Mouse (Mus musculus) limb, embryonic 15.5 days (tissue): ENCODE measurements around the gene Ror1. TPM values are rescaled to one million over a fixed set of nuclear protein-coding genes. Genes with fewer than 3 reads are reported as not detected.
A peak's percentile ranks its signal among the peaks of the same experiment; 100 is the strongest.

Experiments
- ATAC-seq: fragments of 200-750 bp; cut with Nextera tagmentation; 2 replicates; pipeline ENCODE4 v1.8.0; 2017; ENCODE audit warnings: low read depth, moderate TSS enrichment; ENCODE audit not compliant: insufficient number of reproducible peaks, low FRiP score, low TSS enrichment
- H3K27ac ChIP-seq: fragments of 300-500 bp; sonication (generic); 2 replicates; pipeline ENCODE4 v1.5.1; 2015; ENCODE audit warnings: moderate library complexity, mild to moderate bottlenecking, inconsistent platforms
- H3K27me3 ChIP-seq: fragments of 300-500 bp; sonication (generic); 2 replicates; pipeline ENCODE4 v1.6.1; 2015; ENCODE audit warnings: inconsistent platforms
- H3K36me3 ChIP-seq: fragments of 300-500 bp; sonication (generic); 2 replicates; pipeline ENCODE4 v1.6.1; 2015; ENCODE audit warnings: inconsistent platforms
- H3K4me1 ChIP-seq: fragments of 300-500 bp; sonication (generic); 2 replicates; pipeline ENCODE4 v1.6.1; 2015; ENCODE audit warnings: inconsistent platforms
- H3K4me2 ChIP-seq: fragments of 300-500 bp; sonication (generic); 2 replicates; pipeline ENCODE4 v1.6.1; 2015; ENCODE audit warnings: mild to moderate bottlenecking, inconsistent platforms
- H3K4me3 ChIP-seq: fragments of 300-500 bp; sonication (generic); 2 replicates; pipeline ENCODE4 v1.5.1; 2015; ENCODE audit warnings: mild to moderate bottlenecking, inconsistent platforms
- H3K9ac ChIP-seq: fragments of 300-500 bp; sonication (generic); 2 replicates; pipeline ENCODE4 v1.6.1; 2015; ENCODE audit warnings: inconsistent platforms
- H3K9me3 ChIP-seq: fragments of 300-500 bp; sonication (generic); 2 replicates; pipeline ENCODE4 v1.6.1; 2016; ENCODE audit warnings: inconsistent platforms
- WGBS: fragments of 180-500 bp; shearing (Covaris S2); methylation state at CpG from one replicate; pipeline ENCODE4 v1.1.7; 2015; 5-methylcytosine and 5-hydroxymethylcytosine counted together
- polyA plus RNA-seq: library from polyadenylated mRNA; unstranded; fragments of >200 nt; fragmentation: Nextera tagmentation; extraction: Ambion mirVana; gene quantifications from 2 replicates; pipeline ENCODE4 v1.2.1, GENCODE M21; 2015

Gene Ror1
- polyA plus RNA-seq, 1 experiment from 2014 or later, result 9.5 TPM

DNA sequence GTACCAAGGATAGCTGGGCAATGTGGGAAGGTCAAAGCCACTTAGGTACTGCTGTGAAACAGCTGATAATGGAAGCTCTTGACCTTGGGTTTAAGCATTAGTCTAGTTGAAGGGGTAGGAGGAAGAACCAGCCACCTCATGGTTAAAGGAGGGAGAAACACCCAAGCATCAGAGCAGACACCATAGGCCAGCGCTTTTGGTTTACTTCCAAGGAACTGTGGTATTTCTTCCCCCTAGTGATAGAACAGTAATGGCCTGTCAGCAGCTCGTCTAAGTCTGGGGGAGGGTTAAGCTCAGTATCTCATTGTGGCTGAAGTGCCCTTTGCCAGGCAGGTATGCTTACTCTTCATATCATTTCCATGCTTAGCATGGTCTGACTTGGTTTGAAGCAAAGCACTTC lies 102.7 kb downstream of the Ror1 start:
- Histone ChIP-seq H3K27me3 (no peaks in the 10 kb centered on the region), H3K4me3 (no peak overlapping the region), H3K4me1 (no peaks in the 10 kb centered on the region), H3K27ac (no peak overlapping the region), H3K36me3 (no peaks in the 10 kb centered on the region), H3K4me2 (no peak overlapping the region), H3K9me3 (no peaks in the 10 kb centered on the region), H3K9ac (no peak overlapping the region)
- ATAC-seq, result no peak
- 67% methylated on average over 2 of the region's 2 CpGs for WGBS

DNA sequence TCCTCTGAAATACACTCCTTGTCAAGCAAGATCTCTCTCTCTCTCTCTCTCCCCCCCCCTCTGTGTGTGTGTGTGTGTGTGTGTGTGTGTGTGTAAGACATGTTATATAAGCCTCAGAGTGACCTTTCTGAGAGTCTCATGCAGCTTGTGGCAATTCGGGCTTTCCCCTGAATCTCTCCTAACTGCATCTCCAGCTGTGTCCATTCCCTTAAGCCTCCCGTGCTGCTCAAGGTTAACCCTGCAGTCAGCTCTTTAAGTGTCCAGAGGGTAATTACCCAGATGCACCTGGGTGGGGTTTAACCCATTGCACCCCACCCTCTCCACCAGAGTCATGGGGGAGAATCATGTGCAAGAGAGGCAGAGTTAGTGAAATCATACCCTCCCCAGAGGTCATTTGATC lies 105.7 kb downstream of the Ror1 start:
- Histone ChIP-seq H3K4me2 (no peak overlapping the region), H3K27me3 (no peaks in the 10 kb centered on the region), H3K27ac (no peak overlapping the region), H3K4me3 (no peak overlapping the region), H3K9me3 (no peaks in the 10 kb centered on the region), H3K4me1 (peaks cover 10% of the 10 kb centered on the region), H3K36me3 (no peaks in the 10 kb centered on the region), H3K9ac (no peak overlapping the region)
- WGBS, result 18% methylated on average over 2 of the region's 2 CpGs
- no peak for ATAC-seq

DNA sequence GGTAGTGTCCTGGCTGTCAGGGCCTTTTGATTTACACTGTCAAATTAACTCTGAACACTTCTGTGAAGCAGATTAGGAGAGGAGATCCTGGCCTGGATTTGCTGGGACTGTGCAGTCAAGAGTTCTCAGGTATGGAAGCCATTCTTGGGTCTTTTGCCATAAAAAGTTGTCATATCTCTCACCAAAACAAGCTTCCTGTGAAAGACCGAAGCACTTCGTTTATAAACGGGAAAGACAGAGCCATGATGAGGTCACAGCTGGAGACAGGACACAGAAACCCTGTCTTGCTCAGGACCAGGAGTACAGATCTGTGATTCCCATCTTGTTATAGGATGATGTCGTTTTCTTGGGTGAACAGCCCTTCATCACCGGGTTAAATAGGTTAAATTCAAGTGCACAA lies 107.5 kb downstream of the Ror1 start:
- Histone ChIP-seq H3K9ac (no peak overlapping the region), H3K9me3 (no peaks in the 10 kb centered on the region), H3K36me3 (no peaks in the 10 kb centered on the region), H3K4me3 (no peak overlapping the region), H3K4me2 (no peak overlapping the region), H3K27ac (no peak overlapping the region), H3K4me1 (peaks cover 10% of the 10 kb centered on the region), H3K27me3 (peaks cover 3% of the 10 kb centered on the region; the same call in 1 of the 2 replicates)
- no peak for ATAC-seq
- 51% methylated on average over 5 of the region's 5 CpGs for whole genome bisulfite sequencing

DNA sequence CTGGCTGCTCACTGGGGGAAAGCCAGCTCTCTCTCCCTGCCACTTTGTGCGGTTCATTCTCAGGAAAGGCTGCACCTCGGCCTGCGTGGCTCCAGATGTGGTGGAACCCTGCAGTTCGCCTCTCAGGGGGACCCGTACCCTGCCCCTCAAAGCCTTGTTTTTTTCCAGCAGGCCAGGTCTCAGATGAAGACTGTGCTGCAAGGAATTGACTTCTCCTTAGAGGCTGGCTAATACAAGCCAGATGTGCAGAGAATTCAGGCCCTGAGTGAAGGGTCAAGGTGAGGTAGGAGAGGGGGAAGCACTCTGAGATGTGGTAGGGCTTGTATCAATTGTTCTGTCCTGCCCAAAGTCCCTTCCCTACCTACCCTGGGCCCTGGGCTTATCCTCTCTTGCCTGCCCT lies 108.1 kb downstream of the Ror1 start:
- Histone ChIP-seq H3K9me3 (no peaks in the 10 kb centered on the region), H3K27me3 (peaks cover 3% of the 10 kb centered on the region; the same call in 1 of the 2 replicates), H3K27ac (no peak overlapping the region), H3K36me3 (no peaks in the 10 kb centered on the region), H3K9ac (no peak overlapping the region), H3K4me3 (no peak overlapping the region), H3K4me2 (no peak overlapping the region), H3K4me1 (peaks cover 10% of the 10 kb centered on the region)
- 31% methylated on average over 5 of the region's 5 CpGs for WGBS
- ATAC-seq, result no peak

DNA sequence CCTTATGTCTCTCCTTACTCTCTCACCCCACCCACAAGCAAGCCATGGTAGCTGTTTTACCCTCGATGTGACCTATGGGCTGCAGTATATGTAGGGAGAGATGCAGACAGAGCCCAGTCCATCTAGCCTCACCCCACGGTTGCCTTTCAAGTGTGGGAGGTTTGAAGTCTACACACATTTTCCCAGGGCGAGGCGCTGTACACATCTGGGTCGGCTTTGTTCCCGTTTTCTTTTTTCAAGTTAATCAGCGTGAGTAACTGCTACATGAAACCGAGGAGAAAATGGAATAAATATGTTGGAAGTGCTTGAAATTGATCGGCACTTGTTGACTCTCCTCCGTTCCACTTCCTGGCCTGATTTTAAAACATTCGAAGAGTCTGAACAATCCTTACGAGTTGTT lies 108.8 kb downstream of the Ror1 start:
- Histone ChIP-seq H3K27me3 (peaks cover 3% of the 10 kb centered on the region; the same call in 1 of the 2 replicates), H3K27ac (no peak overlapping the region), H3K4me1 (peaks cover 10% of the 10 kb centered on the region), H3K4me2 (no peak overlapping the region), H3K36me3 (no peaks in the 10 kb centered on the region), H3K9ac (no peak overlapping the region), H3K4me3 (no peak overlapping the region), H3K9me3 (no peaks in the 10 kb centered on the region)
- WGBS, result 41% methylated on average over 12 of the region's 12 CpGs
- no peak for ATAC-seq

DNA sequence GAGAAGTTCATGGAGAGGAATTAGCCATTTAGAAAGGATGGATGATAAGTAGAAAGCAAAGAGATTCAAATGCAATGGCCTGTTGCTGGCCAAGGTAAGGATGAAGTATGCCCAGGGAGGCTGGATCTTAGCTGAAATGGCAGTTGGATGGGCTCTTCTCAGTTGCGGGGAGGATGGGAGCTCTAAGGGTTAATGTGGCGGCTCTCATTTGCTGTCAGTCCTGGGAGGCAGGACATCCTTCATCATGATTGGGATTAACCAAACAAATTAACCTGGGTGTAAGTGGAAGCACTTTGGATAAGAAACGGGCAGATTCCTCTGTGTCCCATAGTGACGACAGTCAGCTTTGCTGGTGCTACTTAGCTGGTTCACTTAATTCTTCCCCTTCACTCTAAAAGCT lies 112.5 kb downstream of the Ror1 start:
- H3K27me3 ChIP-seq, result peaks cover 3% of the 10 kb centered on the region; the same call in 1 of the 2 replicates
- H3K9ac ChIP-seq, result no peak overlapping the region
- no peak overlapping the region for H3K4me2 ChIP-seq
- H3K4me3 ChIP-seq, result no peak overlapping the region
- ATAC-seq, result no peak
- H3K9me3 ChIP-seq, result no peaks in the 10 kb centered on the region
- H3K4me1 ChIP-seq, result peaks cover 10% of the 10 kb centered on the region
- no peaks in the 10 kb centered on the region for H3K36me3 ChIP-seq
- H3K27ac ChIP-seq, result no peak overlapping the region
- WGBS, result 75% methylated on average over 4 of the region's 4 CpGs

DNA sequence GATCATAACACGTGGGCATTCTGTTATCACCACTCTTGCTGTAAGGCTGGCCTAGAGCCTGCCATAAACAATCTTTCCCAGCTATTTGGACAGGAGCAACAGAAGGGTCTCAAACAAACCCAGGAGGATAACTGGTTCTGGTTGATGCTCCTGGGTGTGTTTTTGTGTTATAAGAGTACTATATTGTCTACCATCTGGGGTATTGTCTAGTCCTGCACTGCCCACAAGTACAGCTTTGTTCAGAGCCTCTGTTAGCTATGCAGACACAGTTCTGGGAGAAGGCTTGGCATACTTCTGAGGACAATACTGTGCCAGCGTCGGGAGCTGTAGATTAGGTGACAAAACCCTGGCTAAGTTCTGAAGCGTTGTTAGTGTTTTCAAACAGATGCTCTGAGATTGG lies 113.5 kb downstream of the Ror1 start:
- no peak overlapping the region for H3K4me2 ChIP-seq
- H3K4me3 ChIP-seq, result no peak overlapping the region
- no peaks in the 10 kb centered on the region for H3K9me3 ChIP-seq
- H3K27me3 ChIP-seq, result peaks cover 3% of the 10 kb centered on the region; the same call in 1 of the 2 replicates
- H3K27ac ChIP-seq, result no peak overlapping the region
- WGBS, result 75% methylated on average over 4 of the region's 4 CpGs
- H3K9ac ChIP-seq, result no peak overlapping the region
- peaks cover 8% of the 10 kb centered on the region; the same call in 1 of the 2 replicates for H3K4me1 ChIP-seq
- H3K36me3 ChIP-seq, result no peaks in the 10 kb centered on the region
- ATAC-seq, result no peak

DNA sequence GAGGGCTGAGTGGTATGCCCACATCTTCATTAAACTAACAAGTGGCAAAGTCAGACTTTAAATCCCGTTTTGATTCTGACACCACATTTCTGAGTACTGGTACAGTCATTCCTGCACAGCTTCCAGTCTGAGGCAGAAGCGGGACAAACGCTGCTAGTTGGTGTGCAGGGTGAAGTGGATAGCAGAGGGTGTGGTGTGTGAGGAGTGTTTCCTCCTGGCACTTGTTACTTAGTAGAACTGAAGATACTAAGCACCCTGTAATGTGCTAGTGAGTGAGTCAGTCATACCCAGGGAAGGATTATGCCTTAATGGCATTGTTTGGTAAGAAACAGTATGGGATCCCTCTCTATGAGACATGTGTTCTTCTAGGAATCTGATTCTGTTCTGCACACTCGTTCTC lies 115.7 kb downstream of the Ror1 start:
- 73% methylated on average over 4 of the region's 4 CpGs for WGBS
- Histone ChIP-seq H3K4me1 (peaks cover 8% of the 10 kb centered on the region), H3K4me2 (no peak overlapping the region), H3K27me3 (peaks cover 3% of the 10 kb centered on the region; the same call in 1 of the 2 replicates), H3K9me3 (no peaks in the 10 kb centered on the region), H3K27ac (no peak overlapping the region), H3K4me3 (no peak overlapping the region), H3K9ac (no peak overlapping the region), H3K36me3 (no peaks in the 10 kb centered on the region)
- ATAC-seq, result no peak

DNA sequence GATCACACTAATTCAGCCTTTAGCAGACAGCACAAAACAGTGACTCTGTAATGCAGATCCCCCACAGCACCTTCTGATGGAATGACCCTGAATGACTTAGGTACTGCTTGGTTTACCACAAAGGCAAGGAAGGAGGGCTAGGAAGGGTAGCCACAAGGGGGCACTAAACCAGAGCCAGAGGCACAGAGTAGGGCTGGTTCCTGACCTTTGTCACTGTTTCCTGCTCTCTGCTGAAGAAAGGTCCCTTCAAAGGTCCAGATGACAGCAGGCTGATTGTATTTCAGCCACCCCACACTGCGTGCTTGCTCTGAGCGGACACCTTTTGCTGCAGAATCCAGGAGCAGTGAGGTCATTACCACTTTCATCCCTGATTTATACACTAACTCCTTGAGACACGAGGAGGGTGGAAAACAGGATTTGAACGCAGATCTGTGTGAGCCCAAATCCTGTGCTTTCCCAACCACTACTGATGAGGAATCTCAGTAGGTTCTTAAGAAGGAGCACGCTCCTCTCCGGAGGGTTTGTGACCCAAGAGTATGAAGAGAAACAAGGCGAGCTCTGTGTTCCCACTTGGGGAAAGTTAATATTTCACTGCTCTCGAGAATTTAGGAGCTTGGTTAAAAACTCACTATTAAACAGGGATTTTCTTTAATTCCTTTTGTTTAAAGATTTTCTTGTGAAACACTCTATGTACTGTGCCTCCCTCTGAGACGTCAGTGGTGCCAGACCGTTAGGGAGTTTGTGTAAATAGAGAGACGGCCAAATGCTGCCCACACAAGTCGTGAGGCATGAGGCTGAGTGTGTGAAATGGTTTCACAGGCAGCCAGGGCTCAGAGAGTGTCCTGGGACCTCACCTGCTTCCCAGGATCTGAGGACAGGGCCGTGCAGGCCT lies 119.0 kb downstream of the Ror1 start:
- 0 out of 2 replicates have a peak, but pooled peaks have one; percentile 52 for ATAC-seq
- no peak overlapping the region for H3K9ac ChIP-seq
- 50% methylated on average over 13 of the region's 13 CpGs for WGBS

DNA sequence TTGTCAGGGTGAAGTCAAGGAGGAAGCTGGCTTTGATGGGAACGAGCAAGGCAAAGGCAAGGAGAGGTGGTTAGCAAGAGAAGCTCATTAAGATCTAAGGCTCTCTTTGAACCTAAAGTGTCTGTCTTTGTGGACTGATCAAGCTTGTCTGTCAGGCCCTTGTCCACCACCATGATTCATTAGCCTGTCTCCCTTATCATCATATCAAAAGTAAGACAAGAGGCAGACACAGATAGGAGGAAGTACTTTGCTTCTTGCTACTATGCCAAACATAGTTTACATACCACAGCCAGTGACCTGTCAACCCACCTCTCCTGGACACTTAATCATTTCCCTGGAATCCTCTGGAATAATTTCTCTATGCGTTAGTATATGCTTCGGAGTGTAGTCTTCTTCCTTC lies 121.0 kb downstream of the Ror1 start:
- H3K4me2 ChIP-seq, result no peak overlapping the region
- no peak overlapping the region for H3K27ac ChIP-seq
- peaks cover 5% of the 10 kb centered on the region; the same call in 1 of the 2 replicates for H3K27me3 ChIP-seq
- 54% methylated on average over 3 of the region's 3 CpGs for WGBS
- H3K4me1 ChIP-seq, result peaks cover 8% of the 10 kb centered on the region
- no peak overlapping the region for H3K4me3 ChIP-seq
- ATAC-seq, result no peak
- no peaks in the 10 kb centered on the region for H3K36me3 ChIP-seq
- H3K9ac ChIP-seq, result no peak overlapping the region
- H3K9me3 ChIP-seq, result no peaks in the 10 kb centered on the region

More for the DNA sequence above, 119.0 kb downstream of the Ror1 start:
- no peaks in the 10 kb centered on the region for H3K36me3 ChIP-seq
- peaks cover 4% of the 10 kb centered on the region; the same call in 1 of the 2 replicates for H3K27me3 ChIP-seq
- H3K4me2 ChIP-seq, result no peak overlapping the region
- no peak overlapping the region for H3K4me3 ChIP-seq
- H3K4me1 ChIP-seq, result peaks cover 8% of the 10 kb centered on the region
- no peak overlapping the region for H3K27ac ChIP-seq
- H3K9me3 ChIP-seq, result no peaks in the 10 kb centered on the region

DNA sequence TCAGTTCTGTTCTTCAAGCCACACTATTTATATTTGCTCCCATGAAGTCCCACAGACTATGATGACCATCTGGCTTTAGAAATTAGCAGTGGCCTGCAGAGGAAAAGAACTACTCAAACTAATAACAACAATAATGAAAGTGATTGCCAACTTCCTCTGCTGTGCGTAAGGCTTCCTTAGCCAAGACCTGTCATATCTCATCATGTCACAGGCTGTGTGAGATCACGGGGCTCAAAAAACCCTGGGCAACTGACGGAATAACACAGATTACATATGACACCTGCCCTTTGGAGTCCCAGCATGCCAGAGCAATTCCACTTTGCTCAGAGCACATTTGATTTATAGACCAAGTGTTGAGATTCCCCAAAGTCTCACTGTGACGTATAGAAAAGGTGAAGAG lies 123.4 kb downstream of the Ror1 start:
- no peak overlapping the region for H3K4me3 ChIP-seq
- peaks cover 5% of the 10 kb centered on the region; the same call in 1 of the 2 replicates for H3K27me3 ChIP-seq
- no peak for ATAC-seq
- H3K9ac ChIP-seq, result no peak overlapping the region
- WGBS, result 71% methylated on average over 4 of the region's 4 CpGs
- H3K36me3 ChIP-seq, result no peaks in the 10 kb centered on the region
- no peak overlapping the region for H3K27ac ChIP-seq
- H3K4me1 ChIP-seq, result peaks cover 23% of the 10 kb centered on the region
- no peak overlapping the region for H3K4me2 ChIP-seq
- no peaks in the 10 kb centered on the region for H3K9me3 ChIP-seq

DNA sequence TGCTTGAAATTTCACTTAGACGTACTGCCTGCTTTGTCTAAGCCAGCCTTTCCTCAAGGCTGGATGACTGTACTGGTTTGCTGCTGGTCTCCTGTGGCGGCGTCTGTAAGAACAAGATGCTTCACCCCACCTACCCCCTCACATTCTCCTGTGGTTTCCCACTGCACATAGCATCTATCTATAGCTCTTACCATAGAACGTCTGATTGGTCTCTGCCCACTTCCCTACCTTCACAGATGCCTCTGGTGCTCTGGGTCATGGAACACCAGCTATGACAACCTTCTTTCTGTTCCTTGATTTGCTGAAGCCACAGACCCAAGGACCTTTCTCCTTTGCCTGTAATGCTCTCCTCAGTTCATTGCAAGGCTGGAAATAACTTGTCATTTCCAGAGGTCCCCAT lies 124.0 kb downstream of the Ror1 start:
- Histone ChIP-seq H3K9me3 (no peaks in the 10 kb centered on the region), H3K27ac (no peak overlapping the region), H3K4me1 (peaks cover 19% of the 10 kb centered on the region), H3K4me3 (no peak overlapping the region), H3K4me2 (no peak overlapping the region), H3K27me3 (peaks cover 5% of the 10 kb centered on the region; the same call in 1 of the 2 replicates), H3K36me3 (no peaks in the 10 kb centered on the region), H3K9ac (no peak overlapping the region)
- ATAC-seq, result no peak
- WGBS, result 79% methylated on average over 4 of the region's 4 CpGs
